Mouse (Mus musculus): ENCODE measurements around the gene Sergef. TPM values are rescaled to one million over a fixed set of nuclear protein-coding genes. Genes with fewer than 3 reads are reported as not detected.

Sergef gene
- 10 to 100 TPM in 1 of 2 experiments, 1 to 10 TPM in 1; 8.7 to 18.8 TPM for polyA plus RNA-seq (2012; fragmentation: generic; extraction: Trizol)

GRCm38 (mm10) chr7:46639692-46640031, at the start of gene Sergef:
Gene Sergef (minus strand): TSS chr7:46639807.

DNA sequence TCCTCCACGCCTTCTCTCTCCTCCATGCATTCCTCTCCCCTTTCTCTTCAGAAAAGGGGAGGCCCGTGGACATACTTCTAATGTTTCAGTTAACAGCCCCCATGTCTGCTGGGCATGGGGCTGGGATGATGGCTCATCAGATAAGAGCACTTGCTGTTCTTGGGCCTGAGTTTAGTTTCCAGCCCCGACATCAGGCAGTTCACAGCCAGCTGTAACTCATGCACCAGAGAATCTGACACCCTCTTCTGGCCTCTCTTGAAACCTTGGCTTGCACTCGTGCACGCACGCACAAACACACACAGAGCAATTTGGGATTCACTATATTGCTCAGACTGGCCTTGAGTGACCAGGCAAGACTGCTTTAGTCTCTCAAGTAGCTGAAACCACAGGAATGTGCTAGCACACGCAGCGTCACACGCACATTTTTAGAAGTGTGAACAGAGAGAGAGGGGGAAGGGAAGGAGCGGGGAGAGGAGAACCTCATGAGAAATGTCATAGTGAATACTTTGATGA, 32.6 kb upstream of the Sergef start, which contains the start of gene Tph1:
TSS of gene Tph1 (minus strand) at position 378 of the 513 bp plus-strand sequence.

GRCm38 (mm10) chr7:46396231-46396927, 243.2 kb downstream of the Sergef start, which contains the start of gene Kcnc1:
Gene Kcnc1 (plus strand): TSS chr7:46396497.

Other genes starting within 250 kb of the Sergef start
- not detected for gene Kcnc1, start 243.3 kb downstream of the Sergef start, polyA plus RNA-seq (2012; fragmentation: generic; extraction: Trizol)
- gene Tph1, start 32.7 kb upstream of the Sergef start, polyA plus RNA-seq (2012; fragmentation: generic; extraction: Trizol) = not detected
- gene Saal1, start 70.9 kb upstream of the Sergef start, polyA plus RNA-seq (2012; fragmentation: generic; extraction: Trizol) = 10 to 100 TPM; 12.0 to 19.1 TPM
- not detected for gene Saa3, start 75.9 kb upstream of the Sergef start, polyA plus RNA-seq (2012; fragmentation: generic; extraction: Trizol)
- gene Saa4, start 92.8 kb upstream of the Sergef start, polyA plus RNA-seq (2012; fragmentation: generic; extraction: Trizol) = not detected
- not detected for gene Saa1, start 103.2 kb upstream of the Sergef start, polyA plus RNA-seq (2012; fragmentation: generic; extraction: Trizol)
- not detected for gene Saa2, start 112.0 kb upstream of the Sergef start, polyA plus RNA-seq (2012; fragmentation: generic; extraction: Trizol)
- 10 to 100 TPM in 1 of 2 experiments, 1 to 10 TPM in 1; 1.3 to 10.8 TPM for gene Hps5, start 156.3 kb upstream of the Sergef start, polyA plus RNA-seq (2012; fragmentation: generic; extraction: Trizol)
- gene Gtf2h1, start 156.3 kb upstream of the Sergef start, polyA plus RNA-seq (2012; fragmentation: generic; extraction: Trizol) = 10 to 100 TPM in 1 of 2 experiments, 1 to 10 TPM in 1; 1.3 to 12.2 TPM
- 1,000 to 10,000 TPM in 1 of 2 experiments, 100 to 1,000 TPM in 1; 578 to 1,659 TPM for gene Ldha, start 201.7 kb upstream of the Sergef start, polyA plus RNA-seq (2012; fragmentation: generic; extraction: Trizol)
- not detected for gene Ldhc, start 221.4 kb upstream of the Sergef start, polyA plus RNA-seq (2012; fragmentation: generic; extraction: Trizol)

All from C3H10T1/2 (cell line).